Mouse (Mus musculus) forebrain, embryonic 16.5 days (tissue): ENCODE measurements at regions not wholly inside any gene's neighbourhood (a gene's known extent, or its start where the extent isn't known, plus 50 kb on each side); places are given as distances from the start of the nearest gene placed in this dataset.
"Not testable (repeated sequence)": the region's sequence is repeated elsewhere in the genome, so short reads cannot be mapped to it uniquely, and the experiment has no call there.

Experiments used
- ATAC-seq: fragments of 200-750 bp; cut with Nextera tagmentation; 2 replicates; pipeline ENCODE4 v1.8.0; 2017; ENCODE audit warnings: mild to moderate bottlenecking, moderate library complexity
- H3K27ac ChIP-seq: fragments of 300-500 bp; sonication (generic); 2 replicates; pipeline ENCODE4 v1.5.1; 2014; ENCODE audit warnings: low read length, control low read depth
- H3K27me3 ChIP-seq: fragments of 300-500 bp; sonication (generic); replicated peaks from 2 replicates; pipeline ENCODE4 v1.6.1; 2014; ENCODE audit warnings: low read length; ENCODE audit not compliant: control insufficient read depth, insufficient read depth
- H3K36me3 ChIP-seq: fragments of 300-500 bp; sonication (generic); 2 replicates; pipeline ENCODE4 v1.6.1; 2014; ENCODE audit not compliant: control insufficient read depth, insufficient read depth
- H3K4me1 ChIP-seq: fragments of 300-500 bp; sonication (generic); replicated peaks from 2 replicates; pipeline ENCODE4 v1.6.1; 2014; ENCODE audit warnings: low read length; ENCODE audit not compliant: control insufficient read depth, insufficient read depth
- H3K4me2 ChIP-seq: fragments of 300-500 bp; sonication (generic); 2 replicates; pipeline ENCODE4 v1.6.1; 2014; ENCODE audit warnings: mild to moderate bottlenecking, low read length, control low read depth
- H3K4me3 ChIP-seq: fragments of 300-500 bp; sonication (generic); replicated peaks from 2 replicates; pipeline ENCODE4 v1.5.1; 2014; ENCODE audit warnings: mild to moderate bottlenecking, low read length, control low read depth
- H3K9ac ChIP-seq: fragments of 300-500 bp; sonication (generic); replicated peaks from 2 replicates; pipeline ENCODE4 v1.6.1; 2014; ENCODE audit warnings: low read depth, low read length, control low read depth
- H3K9me3 ChIP-seq: fragments of 300-500 bp; sonication (generic); 2 replicates; pipeline ENCODE4 v1.6.1; 2016; ENCODE audit warnings: low read length; ENCODE audit not compliant: control insufficient read depth
- WGBS: fragments of 180-500 bp; shearing (Covaris S2); extraction: QIAGEN DNeasy Blood & Tissue Kit; methylation state at CpG from one replicate; pipeline ENCODE4 v1.1.7; 2014; 5-methylcytosine and 5-hydroxymethylcytosine counted together

DNA sequence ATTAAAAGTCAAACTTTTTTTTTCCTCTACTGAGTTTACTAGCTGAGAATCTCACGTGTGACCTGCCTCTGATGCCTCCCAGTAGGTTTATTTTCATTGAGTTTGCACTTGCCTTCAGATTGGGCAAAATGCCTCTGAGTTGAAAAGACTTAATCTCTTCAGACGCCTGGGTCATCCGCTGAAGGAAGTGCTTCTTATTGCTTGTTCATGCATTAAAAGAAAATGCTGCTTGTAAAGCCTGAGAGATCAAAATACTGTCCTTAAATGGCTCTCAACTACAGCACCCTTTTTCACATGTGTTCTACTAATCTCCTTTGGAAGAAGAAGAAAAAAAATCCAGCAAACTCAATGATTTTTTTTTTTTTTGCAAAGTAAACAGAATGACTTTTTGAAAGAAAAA is 351.5 kb downstream of the Kcnh5 start:
- no peak overlapping the region for H3K9ac ChIP-seq
- no peaks in the 10 kb centered on the region for H3K36me3 ChIP-seq
- ATAC-seq: no peak
- H3K27me3 ChIP-seq: no peaks in the 10 kb centered on the region
- H3K27ac ChIP-seq: no peak overlapping the region
- H3K4me2 ChIP-seq: no peak overlapping the region
- no peaks in the 10 kb centered on the region; the same call in 1 of the 2 replicates for H3K4me1 ChIP-seq
- no peak overlapping the region for H3K4me3 ChIP-seq
- no peaks in the 10 kb centered on the region for H3K9me3 ChIP-seq
- 10% methylated on average over 3 of the region's 3 CpGs for WGBS

DNA sequence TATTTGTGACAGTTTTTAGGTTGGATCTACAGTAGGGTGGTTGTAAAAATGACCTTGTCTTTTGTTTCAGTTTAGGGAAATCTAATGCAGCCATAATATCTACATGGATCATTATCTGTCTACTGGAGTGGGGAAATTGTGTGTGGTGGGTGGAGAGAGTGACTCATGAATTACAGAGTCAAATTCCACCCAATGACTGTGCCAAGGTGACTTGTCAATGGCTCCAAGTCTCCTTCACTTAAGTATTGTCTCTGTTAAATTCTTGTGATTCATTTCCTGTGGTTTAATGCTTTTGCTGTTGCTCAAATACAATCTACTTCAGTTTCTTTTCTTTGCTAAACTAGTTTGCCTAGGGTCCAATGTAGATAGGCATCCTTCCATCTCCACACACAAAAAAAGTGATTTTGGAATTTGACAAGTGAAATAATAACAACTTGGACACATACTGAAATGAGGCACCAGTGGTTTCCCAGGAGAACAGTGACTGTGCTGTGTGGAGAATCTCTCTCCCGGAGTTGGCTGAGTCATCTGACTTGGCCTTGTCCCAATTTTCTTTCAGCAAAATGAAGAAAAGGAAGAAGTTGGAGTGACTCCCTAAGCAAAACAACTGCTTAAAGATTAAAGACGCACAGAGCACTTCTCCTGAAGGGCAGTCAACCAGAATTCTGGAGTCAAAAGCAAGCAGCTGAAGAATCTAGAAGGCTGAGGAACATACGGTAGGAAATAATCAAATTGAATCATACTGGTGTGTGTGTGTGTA is 352.2 kb downstream of the Kcnh5 start:
- WGBS: 18% methylated on average over 3 of the region's 3 CpGs
- Histone ChIP-seq H3K36me3 (no peaks in the 10 kb centered on the region), H3K27ac (no peak overlapping the region), H3K27me3 (no peaks in the 10 kb centered on the region), H3K4me3 (no peak overlapping the region), H3K9me3 (no peaks in the 10 kb centered on the region), H3K9ac (no peak overlapping the region), H3K4me2 (no peak overlapping the region), H3K4me1 (no peaks in the 10 kb centered on the region; the same call in 1 of the 2 replicates)
- peak; percentile 54 for ATAC-seq

DNA sequence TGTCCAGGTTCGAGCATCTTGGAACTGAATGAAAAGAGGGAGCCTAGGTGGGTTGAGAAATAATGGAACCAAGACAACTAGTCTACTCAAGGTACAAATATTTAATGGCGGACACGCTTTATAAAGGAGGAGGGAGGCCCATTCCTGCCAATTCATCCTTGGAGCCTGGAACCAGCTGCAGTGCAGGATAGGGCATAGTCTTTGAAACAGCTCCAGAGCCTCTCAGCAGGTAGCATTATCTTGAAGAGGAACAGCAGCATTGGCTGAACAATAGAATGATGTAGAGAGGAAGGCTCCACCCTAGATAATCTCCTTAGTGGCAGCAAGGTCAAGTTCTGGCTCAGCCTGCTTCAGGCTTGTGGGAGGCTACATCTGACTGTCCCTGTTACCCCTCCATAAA is 361.0 kb downstream of the Kcnh5 start:
- not testable (repeated sequence) for H3K9me3 ChIP-seq, H3K36me3 ChIP-seq, H3K9ac ChIP-seq, H3K4me2 ChIP-seq, H3K4me3 ChIP-seq, H3K4me1 ChIP-seq, ATAC-seq, H3K27me3 ChIP-seq, H3K27ac ChIP-seq
- WGBS: 86% methylated on average over 3 of the region's 3 CpGs

DNA sequence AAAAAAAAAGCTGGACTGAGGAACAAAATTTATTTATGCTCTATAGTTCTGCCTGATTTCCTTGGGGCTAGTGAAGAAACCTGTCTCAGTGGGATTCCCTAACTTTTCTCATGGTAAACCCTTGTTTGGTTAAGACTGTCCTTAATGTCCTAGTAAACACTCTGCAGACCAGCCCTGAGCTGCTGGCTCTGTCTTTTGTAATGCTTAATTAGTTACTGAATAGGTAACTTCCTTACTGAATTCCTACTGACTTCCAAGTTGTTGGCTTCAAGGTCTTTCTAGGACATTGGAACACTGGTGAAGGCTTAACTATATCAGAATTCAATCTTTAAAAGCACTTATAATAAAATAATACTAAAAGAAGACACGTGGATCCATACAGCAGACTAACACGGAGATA is 368.6 kb downstream of the Kcnh5 start:
- H3K4me3 ChIP-seq, H3K4me1 ChIP-seq, H3K9me3 ChIP-seq, H3K9ac ChIP-seq, ATAC-seq, H3K36me3 ChIP-seq, H3K27ac ChIP-seq, H3K4me2 ChIP-seq, H3K27me3 ChIP-seq: not testable (repeated sequence)
- WGBS: 90% methylated on average over 2 of the region's 2 CpGs

DNA sequence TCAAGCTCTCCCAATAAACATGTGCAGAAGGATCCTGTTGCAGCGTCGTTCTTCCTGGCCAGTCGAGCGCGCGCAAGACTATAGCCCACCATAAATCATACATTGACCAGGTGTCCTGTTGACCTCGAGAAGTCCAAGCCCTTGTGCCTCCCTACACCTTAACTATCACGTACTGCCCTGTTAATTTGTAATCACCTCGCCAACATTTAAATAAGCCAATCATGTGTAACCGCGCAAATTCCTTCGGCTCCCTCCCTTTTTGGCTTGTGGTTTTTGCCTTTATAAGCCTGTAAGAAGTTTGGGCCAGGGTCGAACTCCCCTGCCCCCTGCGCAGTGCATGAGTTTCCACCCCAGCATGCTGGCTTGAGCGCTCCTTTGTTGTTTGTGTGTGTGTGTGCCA is 369.2 kb downstream of the Kcnh5 start:
- H3K36me3 ChIP-seq, ATAC-seq, H3K4me3 ChIP-seq, H3K4me1 ChIP-seq, H3K4me2 ChIP-seq, H3K9me3 ChIP-seq, H3K27me3 ChIP-seq, H3K27ac ChIP-seq, H3K9ac ChIP-seq: not testable (repeated sequence)
- 96% methylated on average over 15 of the region's 15 CpGs for WGBS

DNA sequence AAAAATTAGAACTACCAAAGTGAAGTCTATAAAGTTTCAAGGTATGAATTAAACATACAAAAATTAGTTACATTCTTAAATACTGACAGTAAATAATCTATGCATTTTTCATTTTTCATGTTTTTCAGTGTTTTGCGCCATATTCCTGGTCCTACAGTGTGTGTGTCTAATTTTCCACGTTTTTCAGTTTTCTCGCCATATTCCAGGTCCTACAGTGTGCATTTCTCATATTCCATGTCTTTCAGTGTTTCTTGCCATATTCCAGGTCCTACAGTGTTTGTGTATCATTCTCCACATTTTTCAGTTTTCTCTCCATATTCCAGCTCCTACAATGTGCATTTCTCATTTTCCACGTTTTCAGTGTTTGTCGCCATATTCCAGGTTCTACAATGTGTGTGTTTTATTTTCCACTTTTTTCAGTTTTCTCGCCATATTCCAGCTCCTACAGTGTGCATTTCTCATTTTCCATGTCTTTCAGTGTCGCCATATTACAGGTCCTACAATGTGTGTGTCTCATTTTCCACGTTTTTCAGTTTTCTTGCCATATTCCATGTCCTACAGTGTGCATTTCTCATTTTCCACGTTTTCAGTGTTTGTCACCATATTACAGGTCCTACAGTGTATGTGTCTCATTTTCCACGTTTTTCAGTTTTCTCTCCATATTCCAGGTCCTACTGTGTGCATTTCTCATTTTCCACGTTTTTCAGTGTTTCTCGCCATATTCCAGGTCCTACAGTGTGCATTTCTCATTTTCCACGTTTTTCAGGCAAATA is 373.2 kb downstream of the Kcnh5 start:
- no peak for ATAC-seq
- Histone ChIP-seq H3K4me3 (no peak overlapping the region), H3K9me3 (no peaks in the 10 kb centered on the region), H3K27me3 (no peaks in the 10 kb centered on the region), H3K36me3 (no peaks in the 10 kb centered on the region), H3K9ac (no peak overlapping the region), H3K4me1 (no peaks in the 10 kb centered on the region), H3K4me2 (no peak overlapping the region), H3K27ac (no peak overlapping the region)
- 67% methylated on average over 13 of the region's 13 CpGs for WGBS

DNA sequence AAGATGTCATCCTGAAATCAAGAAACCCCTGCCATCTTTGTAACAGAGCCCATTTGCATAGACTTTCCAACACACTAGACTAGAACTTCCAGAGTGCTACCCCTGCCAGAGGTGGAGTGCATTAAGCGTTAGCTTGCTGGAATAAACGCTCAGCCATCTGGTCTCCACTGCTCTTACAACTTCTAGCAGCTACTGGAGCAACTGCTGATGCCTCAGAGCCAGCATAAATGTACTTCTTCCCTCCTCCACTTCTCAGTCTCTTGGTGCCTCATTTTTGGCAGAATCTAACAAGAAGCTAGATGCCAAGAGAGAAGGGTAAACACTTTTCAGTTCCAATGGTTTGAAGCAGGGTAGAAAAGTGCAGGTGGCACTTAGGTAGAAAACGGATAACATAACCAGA is 385.1 kb downstream of the Kcnh5 start:
- Histone ChIP-seq H3K9me3 (no peaks in the 10 kb centered on the region), H3K4me2 (no peak overlapping the region)
- ATAC-seq: no peak

DNA sequence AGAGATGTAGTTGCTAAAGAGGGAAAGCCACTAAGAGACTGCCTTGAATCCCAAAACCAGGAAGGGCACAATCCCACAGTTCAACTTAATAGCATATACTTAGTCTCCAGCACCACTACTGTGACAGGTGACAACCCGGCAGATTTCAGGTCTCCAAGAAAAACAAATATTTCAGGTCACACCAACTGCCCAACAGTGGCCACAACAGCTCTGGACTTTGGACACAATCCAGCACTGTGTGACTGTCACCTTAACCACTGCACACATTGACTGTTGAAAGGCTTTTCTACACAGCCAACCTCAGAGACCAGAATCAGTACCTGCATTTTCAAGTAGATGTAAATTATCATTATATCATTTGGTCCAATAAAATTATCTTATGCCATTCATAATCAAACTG is 414.8 kb downstream of the Kcnh5 start:
- no peak for ATAC-seq
- no peaks in the 10 kb centered on the region for H3K9me3 ChIP-seq

More for the DNA sequence above, 385.1 kb downstream of the Kcnh5 start:
- no peak overlapping the region for H3K9ac ChIP-seq
- no peak overlapping the region for H3K4me3 ChIP-seq
- 76% methylated on average over 3 of the region's 3 CpGs for WGBS
- H3K27ac ChIP-seq: no peak overlapping the region
- no peaks in the 10 kb centered on the region for H3K36me3 ChIP-seq
- no peaks in the 10 kb centered on the region for H3K27me3 ChIP-seq
- H3K4me1 ChIP-seq: no peaks in the 10 kb centered on the region

DNA sequence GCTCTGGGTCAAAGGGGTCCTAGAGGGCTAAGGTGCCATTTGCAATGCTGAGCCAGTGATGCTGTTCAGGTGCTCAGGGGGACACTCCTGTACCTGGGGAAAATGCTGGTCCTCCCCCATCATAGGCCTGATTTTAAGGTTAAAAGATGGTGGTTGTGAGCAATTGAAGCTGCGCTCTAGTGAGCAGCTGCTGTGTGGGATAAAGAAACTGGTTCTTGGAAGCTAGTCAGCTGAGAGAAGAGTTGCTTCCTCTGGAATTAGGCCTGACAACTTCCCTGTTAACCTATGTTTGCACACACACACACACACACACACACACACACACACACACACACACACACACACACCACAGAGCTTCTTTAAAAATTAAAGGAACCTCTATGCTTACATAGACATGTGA is 428.9 kb upstream of the Gm11042 start:
- H3K36me3 ChIP-seq: no peaks in the 10 kb centered on the region
- ATAC-seq: no peak
- no peaks in the 10 kb centered on the region for H3K9me3 ChIP-seq
- H3K4me1 ChIP-seq: no peaks in the 10 kb centered on the region
- 82% methylated on average over 1 of the region's 1 CpGs for WGBS
- H3K27ac ChIP-seq: no peak overlapping the region
- no peak overlapping the region for H3K4me3 ChIP-seq
- no peak overlapping the region for H3K4me2 ChIP-seq
- H3K27me3 ChIP-seq: no peaks in the 10 kb centered on the region
- no peak overlapping the region for H3K9ac ChIP-seq

More for the DNA sequence above, 414.8 kb downstream of the Kcnh5 start:
- no peak overlapping the region for H3K27ac ChIP-seq
- no peak overlapping the region for H3K9ac ChIP-seq
- no peak overlapping the region for H3K4me3 ChIP-seq
- no peaks in the 10 kb centered on the region for H3K4me1 ChIP-seq
- H3K27me3 ChIP-seq: no peaks in the 10 kb centered on the region
- 96% methylated on average over 1 of the region's 1 CpGs for WGBS
- H3K36me3 ChIP-seq: no peaks in the 10 kb centered on the region
- no peak overlapping the region for H3K4me2 ChIP-seq
